Mouse (Mus musculus): Measurements from ENCODE around the gene Agr3. TPM values are rescaled to one million over a fixed set of nuclear protein-coding genes. Genes with fewer than 3 reads are reported as not detected.

Agr3 gene
- total RNA-seq, 2 experiments from 2014 or later: not detected

DNA sequence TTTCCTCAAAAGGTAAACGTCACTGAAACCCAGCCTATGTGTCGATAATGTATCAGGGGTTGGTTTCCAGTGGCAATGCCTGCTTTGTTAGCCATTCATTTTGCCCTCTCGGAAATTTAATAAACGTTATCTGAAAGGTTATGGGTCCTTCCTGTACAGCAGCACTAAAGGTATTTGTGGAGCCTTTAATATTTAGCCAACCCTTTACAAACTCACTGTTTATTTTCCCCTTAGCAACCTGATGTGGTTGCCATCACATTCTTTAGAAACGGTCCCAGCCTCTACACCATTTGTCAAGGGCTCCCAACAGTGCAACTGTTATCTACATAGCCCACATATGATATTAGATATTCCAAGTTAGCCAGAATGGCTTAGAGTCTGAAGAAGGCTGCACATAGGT, 54.2 kb downstream of the Agr3 start:
- DNase-seq: no peak
- intact Hi-C loops (cut with DNase I; ENCODE audit: low total_unique reads): no loop called here

DNA sequence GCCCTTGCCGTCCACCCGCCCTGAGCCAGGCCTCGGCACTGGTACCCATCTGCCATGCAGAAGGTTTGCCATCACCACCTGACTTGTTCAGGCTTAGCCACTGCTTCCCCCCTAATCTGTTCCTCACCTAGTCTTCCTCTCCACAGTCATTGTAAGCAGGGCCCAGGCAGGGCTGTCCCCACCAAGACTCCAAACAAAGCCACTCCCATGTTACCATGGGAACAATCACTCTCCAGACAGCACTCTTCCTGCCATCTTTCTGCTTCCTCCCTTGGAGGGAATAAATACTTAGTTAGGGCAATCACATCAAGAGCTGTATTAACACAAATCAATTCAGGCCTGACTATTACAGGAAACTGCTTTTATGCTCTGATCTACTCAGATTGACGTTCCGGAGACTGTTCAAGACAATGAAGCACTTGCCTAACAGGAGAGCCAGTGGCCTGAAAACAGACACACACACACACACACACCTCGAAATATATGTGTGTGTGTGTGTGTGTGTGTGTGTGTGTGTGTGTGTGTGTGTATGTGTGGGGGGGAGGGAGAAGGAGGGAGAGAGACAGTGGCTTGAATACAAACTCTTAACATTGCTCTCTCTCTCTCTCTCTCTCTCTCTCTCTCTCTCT, 56.4 kb downstream of the Agr3 start:
- DNase-seq: no peak
- intact Hi-C loops (cut with DNase I; ENCODE audit: low total_unique reads): no loop called here

DNA sequence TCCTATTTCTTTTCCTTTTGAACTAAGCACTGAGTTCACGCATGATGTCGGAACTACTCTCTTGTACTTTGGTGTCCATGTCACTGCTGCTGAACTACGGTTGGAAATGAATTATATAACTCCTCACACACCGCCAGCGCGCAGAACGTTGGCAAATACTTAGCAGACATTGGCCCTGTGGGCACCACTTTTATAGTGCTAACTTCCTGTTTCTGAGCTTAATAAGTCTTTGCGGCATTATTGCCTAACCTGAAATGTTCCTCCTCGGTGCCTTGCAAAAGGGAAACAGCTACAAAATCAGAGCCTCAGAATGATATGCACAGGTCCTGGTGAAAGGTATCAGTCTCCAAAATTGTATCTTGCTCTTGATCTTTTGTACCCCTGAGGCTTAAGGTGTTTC, 58.1 kb downstream of the Agr3 start:
- intact Hi-C loops (cut with DNase I; ENCODE audit: low total_unique reads): no loop called here

DNA sequence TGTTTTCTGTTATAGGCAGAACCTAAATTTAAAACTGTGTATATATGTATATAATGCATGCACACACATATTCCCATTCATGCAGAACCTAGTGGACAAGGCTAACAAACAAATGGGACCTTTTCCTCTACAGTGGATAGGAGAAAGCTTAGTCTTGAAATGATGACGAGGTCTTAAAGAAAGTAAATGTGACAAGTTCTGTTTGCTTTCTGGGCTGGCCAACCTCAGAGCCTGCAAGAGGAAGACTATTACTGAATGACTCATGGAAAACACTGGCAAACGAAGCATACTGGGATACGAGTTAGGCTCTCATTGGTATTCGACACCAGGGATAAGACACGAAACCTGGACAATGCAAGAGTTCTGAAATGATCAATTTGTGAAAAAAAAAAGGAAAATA, 59.3 kb downstream of the Agr3 start:
- no peak for DNase-seq
- intact Hi-C loops (cut with DNase I; ENCODE audit: low total_unique reads): no loop called here

More for the DNA sequence above, 58.1 kb downstream of the Agr3 start:
- DNase-seq: no peak

DNA sequence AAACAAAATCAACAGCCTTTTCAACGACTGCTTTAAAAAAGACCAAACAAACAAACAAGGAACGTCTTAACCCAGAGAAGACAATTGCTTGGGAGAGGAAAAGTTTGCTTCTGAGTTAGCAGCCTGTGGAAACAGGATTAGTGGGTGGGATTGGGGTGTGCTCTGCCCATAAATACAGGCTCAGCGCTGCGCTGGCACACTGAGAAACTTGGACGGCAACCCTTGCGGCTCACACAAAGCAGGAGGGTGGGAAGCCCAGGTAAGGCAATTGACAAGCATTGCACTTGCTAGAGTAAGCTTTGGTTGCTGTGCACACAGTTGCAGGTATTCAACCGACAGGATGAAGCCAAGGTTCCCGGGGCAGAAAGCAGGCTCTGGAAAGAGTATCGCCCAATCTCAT, 67.3 kb downstream of the Agr3 start, which contains the start of gene Agr2:
Gene Agr2 (plus strand): TSS at position 197 of the 400 bp plus-strand sequence.
- intact Hi-C loops (cut with DNase I; ENCODE audit: low total_unique reads): no loop called here
- no peak for DNase-seq

DNA sequence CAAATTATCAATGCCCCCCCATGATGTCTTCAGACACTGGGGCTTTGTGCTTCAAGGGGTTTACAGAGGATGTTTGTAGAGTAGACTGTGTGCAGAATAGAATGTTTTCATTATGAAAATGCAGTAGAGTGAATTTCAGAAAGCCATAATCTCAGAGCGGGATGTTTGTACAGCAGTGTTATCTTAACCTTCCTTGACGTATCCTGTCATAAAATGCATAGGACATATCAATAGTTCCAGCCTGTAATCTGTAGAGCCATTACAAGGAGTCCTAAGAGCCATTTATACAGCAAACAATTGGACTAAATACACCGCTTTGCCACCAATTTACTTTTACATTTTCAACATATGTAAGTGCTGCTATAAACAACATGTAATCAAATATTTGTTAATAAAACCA, 68.2 kb downstream of the Agr3 start:
- DNase-seq: no peak
- intact Hi-C loops (cut with DNase I; ENCODE audit: low total_unique reads): no loop called here

DNA sequence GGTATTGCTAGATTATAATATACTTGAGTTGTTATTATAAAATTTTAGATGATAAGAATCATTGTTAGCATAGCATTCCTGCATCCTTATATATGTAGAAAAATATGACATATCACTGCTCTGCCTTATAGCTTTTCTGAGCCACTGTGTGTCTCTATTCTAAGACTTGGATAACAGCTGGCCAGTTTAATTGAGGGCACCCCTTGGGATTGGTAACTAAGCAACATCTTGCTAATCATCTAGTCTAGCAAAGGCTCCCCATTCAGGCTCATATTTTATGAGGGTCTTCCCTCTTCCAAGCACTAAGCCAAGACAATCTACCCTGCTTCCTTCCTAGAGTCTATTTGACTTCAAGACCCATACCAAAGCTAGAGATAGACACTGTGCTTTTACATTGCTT, 68.7 kb downstream of the Agr3 start:
- intact Hi-C loops (cut with DNase I; ENCODE audit: low total_unique reads): no loop called here
- DNase-seq: no peak

DNA sequence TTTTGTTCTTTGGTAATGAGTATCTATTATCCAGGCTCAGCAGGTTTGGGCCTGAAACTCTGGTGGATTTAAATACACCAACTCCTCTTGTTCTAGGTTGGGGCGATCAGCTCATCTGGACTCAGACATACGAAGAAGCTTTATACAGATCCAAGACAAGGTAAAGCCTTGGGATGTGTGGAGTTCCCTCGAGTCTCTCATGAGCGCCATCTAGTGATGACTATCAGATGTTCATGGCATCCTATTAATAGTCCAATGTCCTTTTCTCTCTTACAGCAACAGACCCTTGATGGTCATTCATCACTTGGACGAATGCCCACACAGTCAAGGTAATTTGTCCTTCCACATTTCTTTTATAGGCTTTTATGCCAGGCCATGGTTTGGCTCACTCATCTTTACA, 70.4 kb downstream of the Agr3 start:
- intact Hi-C loops (cut with DNase I; ENCODE audit: low total_unique reads): loop anchor here (5.0 kb wide), 1 partner anchor 98 kb away; no protein-coding TSS in a partner anchor
- DNase-seq: no peak

Other genes with a start within 250 kb of the Agr3 start
- gene Agr2, start 67.3 kb downstream of the Agr3 start, total RNA-seq (2021): not detected
- 10 to 100 TPM; 42.4 to 47.0 TPM for gene Tspan13, start 116.9 kb downstream of the Agr3 start, total RNA-seq (2021)
- gene Ankmy2, start 231.5 kb downstream of the Agr3 start, total RNA-seq (2021): 10 to 100 TPM; 10.0 to 11.0 TPM
- gene Bzw2, start 232.5 kb downstream of the Agr3 start, total RNA-seq (2021): 100 to 1,000 TPM; 118 to 136 TPM